Mouse (Mus musculus) layer of hippocampus, adult 2 months (tissue): Measurements from ENCODE around the gene Kif6. TPM values are rescaled to one million over a fixed set of nuclear protein-coding genes. Genes with fewer than 3 reads are reported as not detected.
A peak's percentile ranks its signal among the peaks of the same experiment; 100 is the strongest.

Source experiments
- DNase-seq, 2 experiments: peaks; one replicate each; pipeline ENCODE4 v3.0.0; 2022; ENCODE audit warnings: low spot score in 2 of 2
- H3K27ac ChIP-seq: fragments of 200-600 bp; 2 replicates; pipeline ENCODE4 v1.8.1; 2022
- H3K4me3 ChIP-seq: fragments of 200-600 bp; 2 replicates; pipeline ENCODE4 v1.8.1; 2022; ENCODE audit warnings: mild to moderate bottlenecking
- CTCF ChIP-seq: fragments of 200-600 bp; conservative IDR thresholded peaks from 2 replicates; pipeline ENCODE4 v1.8.1; 2022; ENCODE audit warnings: antibody characterized with exemption, mild to moderate bottlenecking, moderate library complexity
- total RNA-seq, 2 experiments: library from RNA; stranded (reverse); gene quantifications; 2 replicates each; pipeline ENCODE4 v1.2.3; 2021

Kif6 gene
- total RNA-seq, 2 experiments from 2014 or later = 5.0 to 6.1 TPM

DNA sequence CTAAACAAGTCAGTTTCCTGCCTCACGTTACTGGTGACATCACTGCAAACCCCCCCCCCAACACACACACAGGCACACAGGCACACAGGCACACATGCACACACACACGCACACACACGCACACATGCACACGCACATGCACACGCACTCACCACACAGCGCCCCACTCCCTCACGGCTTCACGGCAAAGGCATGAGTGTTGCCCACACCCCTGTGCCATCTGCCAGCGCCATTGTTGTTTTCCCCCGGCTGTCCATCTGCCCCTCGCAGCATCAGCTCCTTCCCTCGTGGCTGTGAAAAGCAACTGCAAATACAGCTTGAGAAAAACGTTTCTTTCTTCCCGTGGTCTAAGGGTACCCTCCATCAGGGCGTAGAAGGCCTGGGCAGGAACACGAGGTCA lies 275.9 kb downstream of the Kif6 start:
- Histone ChIP-seq H3K4me3 (no peak overlapping the region), H3K27ac (peak overlapping the region; percentile 39; the same call in 1 of the 2 replicates)
- 0 out of 2 replicates have a peak, but pooled peaks have one; percentile 20 for TF ChIP-seq CTCF
- DNase-seq = peak; percentile 51 to 54

- Histone ChIP-seq H3K4me3 (no peak overlapping the region), H3K27ac (no peak overlapping the region)
- TF ChIP-seq CTCF = no peak
- no peak for DNase-seq
Measured at GRCm38 (mm10) chr17:49892390-49892789, 277.5 kb downstream of the Kif6 start.

DNA sequence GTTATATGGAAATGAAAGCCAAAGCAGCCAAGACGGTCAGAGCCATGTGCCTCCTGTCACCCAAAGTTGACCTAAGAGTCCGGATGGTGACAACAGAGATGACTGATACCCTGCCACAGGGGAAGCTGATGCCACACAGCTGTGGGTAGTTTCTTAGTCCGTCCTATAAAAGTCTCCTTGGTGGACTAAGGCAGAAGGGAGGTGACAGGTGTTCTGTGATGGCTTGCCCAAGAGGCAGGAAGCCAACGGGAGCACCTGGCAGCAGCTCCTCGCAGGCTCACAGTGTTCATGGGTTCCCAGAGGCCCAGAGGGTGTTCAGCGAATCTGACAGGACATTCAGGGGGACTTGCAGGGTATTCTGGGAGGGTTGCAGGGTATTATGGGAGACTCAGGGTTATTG lies 279.5 kb downstream of the Kif6 start:
- Histone ChIP-seq H3K4me3 (no peak overlapping the region), H3K27ac (no peak overlapping the region)
- no peak for DNase-seq
- no peak for TF ChIP-seq CTCF

GRCm38 (mm10) chr17:49898849-49899331 lies 284.0 kb downstream of the Kif6 start:
- no peak overlapping the region for H3K4me3 ChIP-seq
- peak; percentile 89 for TF ChIP-seq CTCF
- H3K27ac ChIP-seq = no peak overlapping the region
- DNase-seq = peak; percentile 84 to 90

GRCm38 (mm10) chr17:49902613-49903012 lies 287.7 kb downstream of the Kif6 start:
- no peak for DNase-seq
- H3K27ac ChIP-seq = no peak overlapping the region
- no peak overlapping the region for H3K4me3 ChIP-seq
- TF ChIP-seq CTCF = no peak

GRCm38 (mm10) chr17:49923429-49923828 lies 308.5 kb downstream of the Kif6 start:
- Histone ChIP-seq H3K4me3 (no peak overlapping the region), H3K27ac (no peak overlapping the region)
- no peak for DNase-seq
- no peak for TF ChIP-seq CTCF

DNA sequence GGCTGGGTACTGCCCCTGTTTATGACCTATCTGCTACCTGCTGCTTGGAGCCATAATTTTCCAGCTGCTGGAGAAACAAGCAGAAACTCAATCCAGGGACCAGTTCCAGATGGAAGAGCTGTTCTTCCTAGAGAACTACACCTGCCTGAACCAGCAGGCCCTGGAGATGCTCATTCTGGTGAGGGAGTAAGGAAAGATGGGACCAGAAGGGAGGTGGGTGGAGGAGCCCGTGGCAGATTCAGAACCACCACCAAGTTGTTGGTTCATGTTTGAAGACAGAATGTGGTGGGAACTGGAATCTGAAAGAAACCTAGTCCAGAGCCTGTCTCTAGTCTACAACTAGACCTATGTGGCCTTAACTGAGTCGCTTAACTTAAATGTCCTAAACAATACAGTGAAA lies 312.7 kb downstream of the Kif6 start:
- H3K27ac ChIP-seq = no peak overlapping the region
- TF ChIP-seq CTCF = no peak
- H3K4me3 ChIP-seq = no peak overlapping the region
- DNase-seq = peak in 1 of 2 experiments; percentile 10

DNA sequence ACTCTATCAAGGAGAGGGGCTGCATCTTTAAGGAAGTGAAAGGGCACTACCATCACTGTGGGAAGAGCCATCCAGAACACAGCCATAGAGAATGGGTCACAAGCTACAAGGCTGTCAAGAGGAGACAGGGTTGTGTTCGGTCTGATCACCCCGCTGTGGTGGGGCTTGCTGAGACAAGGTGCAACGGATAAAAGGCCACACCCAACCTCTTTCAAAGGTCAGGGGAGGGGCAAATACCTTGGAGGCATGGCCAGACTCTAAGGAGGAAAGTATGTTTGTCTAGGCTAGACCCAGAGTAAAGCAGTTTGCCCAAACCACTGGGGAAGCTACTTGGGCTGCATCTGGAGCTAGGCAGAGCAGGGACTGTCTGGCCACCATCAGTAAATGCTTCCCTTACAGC lies 318.9 kb downstream of the Kif6 start:
- TF ChIP-seq CTCF = no peak
- Histone ChIP-seq H3K4me3 (no peak overlapping the region), H3K27ac (no peak overlapping the region)
- DNase-seq = no peak

DNA sequence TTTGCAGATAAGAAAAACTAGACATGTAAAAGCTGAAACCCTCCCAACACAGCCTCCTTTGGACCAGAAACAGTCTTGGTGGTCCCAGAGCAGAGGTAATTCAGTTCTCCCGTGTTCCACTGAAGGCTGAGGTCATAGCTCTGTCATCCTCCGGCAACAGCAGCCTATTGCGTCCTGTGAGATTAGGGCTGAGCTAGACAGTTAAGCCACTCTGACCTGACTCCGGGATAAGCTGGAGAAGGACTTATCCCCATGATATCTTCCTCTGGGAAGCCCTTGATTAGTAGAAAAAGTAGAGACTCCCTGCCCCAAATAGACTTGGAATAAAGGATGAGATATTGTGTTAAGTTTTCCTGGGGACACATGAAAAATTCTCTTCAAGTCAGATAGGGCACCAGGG lies 319.6 kb downstream of the Kif6 start:
- no peak overlapping the region for H3K4me3 ChIP-seq
- no peak for DNase-seq
- no peak overlapping the region for H3K27ac ChIP-seq
- no peak for TF ChIP-seq CTCF

DNA sequence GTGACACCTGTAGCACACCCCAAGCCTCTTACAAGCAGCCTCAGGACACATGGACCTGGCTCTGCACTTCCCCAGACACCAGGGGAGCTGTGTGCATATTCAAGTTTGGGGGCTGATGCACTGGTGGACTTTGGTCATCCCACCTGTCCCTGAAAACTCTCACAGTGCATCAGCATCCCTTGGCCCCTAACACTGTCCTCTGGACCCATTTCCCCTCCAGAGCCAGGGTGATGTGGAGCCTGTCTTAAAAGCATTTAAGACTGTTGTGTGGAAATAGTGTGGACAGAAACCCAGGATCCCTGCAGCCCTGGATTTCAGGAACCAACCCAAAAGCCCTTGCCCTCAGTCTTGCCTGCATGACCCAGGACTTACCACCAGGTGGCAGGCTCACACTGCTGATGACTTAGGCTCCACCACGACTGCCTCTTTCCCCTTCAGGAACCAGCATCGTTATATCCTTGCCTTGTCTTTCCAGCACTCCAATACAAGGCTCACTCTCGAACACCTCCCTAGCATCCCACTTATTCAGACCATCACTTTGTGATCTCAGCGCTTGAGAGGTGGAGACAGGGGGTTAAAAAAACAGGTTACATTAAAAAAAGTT lies 320.8 kb downstream of the Kif6 start:
- TF ChIP-seq CTCF = peak; percentile 99
- Histone ChIP-seq H3K4me3 (no peak overlapping the region), H3K27ac (no peak overlapping the region)
- peak; percentile 60 to 88 for DNase-seq

DNA sequence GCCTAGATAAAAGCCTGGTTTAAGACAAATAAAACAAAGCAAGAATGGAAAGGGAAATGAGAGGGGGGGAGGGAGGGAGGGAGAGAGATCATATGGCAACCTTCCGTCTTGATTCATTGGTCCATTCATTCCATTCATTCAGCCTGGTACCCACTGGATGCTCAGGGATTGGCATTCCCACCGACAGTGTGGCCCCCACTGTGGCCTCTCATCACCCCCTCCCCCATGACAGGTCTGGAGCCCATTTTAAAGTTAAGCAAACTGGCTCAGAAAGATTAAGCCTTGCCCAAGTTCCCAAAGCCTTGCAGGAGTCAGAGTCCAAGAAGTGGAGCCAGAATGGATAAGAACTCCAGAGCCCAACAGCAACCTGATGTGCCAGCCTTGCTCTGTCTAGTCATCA lies 321.3 kb downstream of the Kif6 start:
- no peak for DNase-seq
- TF ChIP-seq CTCF = no peak
- no peak overlapping the region for H3K4me3 ChIP-seq
- H3K27ac ChIP-seq = no peak overlapping the region

GRCm38 (mm10) chr17:49939146-49939545 lies 324.2 kb downstream of the Kif6 start:
- Histone ChIP-seq H3K4me3 (no peak overlapping the region), H3K27ac (no peak overlapping the region)
- no peak for TF ChIP-seq CTCF
- DNase-seq = no peak

DNA sequence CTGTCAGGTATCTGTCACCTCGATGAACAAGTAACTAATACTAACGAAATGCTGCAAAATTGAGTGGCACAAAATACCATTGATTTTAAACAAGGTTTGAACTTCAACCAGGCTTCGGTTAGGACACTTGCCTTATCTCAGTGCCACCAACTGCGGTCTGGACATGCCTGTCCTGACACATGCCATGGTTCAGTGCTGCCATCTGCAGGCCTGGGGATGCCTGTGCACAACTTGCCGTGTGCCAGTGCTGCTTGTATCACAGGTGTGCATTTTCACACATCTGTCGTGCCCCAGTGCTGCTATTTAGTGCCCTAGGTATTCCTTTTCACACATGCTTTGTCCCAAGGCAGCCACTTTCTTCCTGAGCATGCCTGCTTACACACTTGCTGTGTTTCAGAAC lies 327.7 kb downstream of the Kif6 start:
- Histone ChIP-seq H3K4me3 (no peak overlapping the region), H3K27ac (no peak overlapping the region)
- peak; percentile 72 for TF ChIP-seq CTCF
- DNase-seq = no peak

- peak; percentile 84 to 87 for DNase-seq
- Histone ChIP-seq H3K4me3 (peak overlapping the region; percentile 45), H3K27ac (peak overlapping the region; percentile 28; the same call in 1 of the 2 replicates)
- peak; percentile 90 for TF ChIP-seq CTCF
Measured at GRCm38 (mm10) chr17:49951491-49951855, 336.5 kb downstream of the Kif6 start.
